Mouse (Mus musculus): ENCODE data around the gene 9130008F23Rik.
A peak's percentile ranks its signal among the peaks of the same experiment; 100 is the strongest.

Gene 9130008F23Rik

GRCm38 (mm10) chr17:40879924-40880691 lies at the start of gene 9130008F23Rik:
TSS of gene 9130008F23Rik (minus strand) at chr17:40880559.
- no peak for DNase-seq

DNA sequence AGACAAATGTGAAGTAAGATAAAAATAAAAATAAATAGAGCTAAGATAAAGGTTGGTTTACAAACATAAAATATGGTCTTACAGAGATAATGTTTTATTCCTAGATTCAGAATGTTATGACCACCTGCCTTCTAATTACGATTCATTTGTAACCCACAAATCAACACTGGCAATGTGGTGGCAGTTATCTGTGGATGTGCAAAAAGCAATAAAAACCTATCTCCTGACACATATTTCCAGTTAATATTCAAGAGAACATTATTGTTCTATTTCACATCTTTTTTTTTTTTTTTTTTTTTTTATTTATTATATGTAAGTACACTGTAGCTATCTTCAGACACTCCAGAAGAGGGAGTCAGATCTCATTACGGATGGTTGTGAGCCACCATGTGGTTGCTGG lies 35.1 kb upstream of the 9130008F23Rik start:
- DNase-seq, result no peak

GRCm38 (mm10) chr17:40914250-40914649 lies 33.9 kb upstream of the 9130008F23Rik start, which contains the start of gene Glyatl3:
TSS of gene Glyatl3 (minus strand) at chr17:40914350.
- no peak for DNase-seq

- DNase-seq, result peak; percentile 57
Measured at GRCm38 (mm10) chr17:40904721-40905154, 24.4 kb upstream of the 9130008F23Rik start.

DNA sequence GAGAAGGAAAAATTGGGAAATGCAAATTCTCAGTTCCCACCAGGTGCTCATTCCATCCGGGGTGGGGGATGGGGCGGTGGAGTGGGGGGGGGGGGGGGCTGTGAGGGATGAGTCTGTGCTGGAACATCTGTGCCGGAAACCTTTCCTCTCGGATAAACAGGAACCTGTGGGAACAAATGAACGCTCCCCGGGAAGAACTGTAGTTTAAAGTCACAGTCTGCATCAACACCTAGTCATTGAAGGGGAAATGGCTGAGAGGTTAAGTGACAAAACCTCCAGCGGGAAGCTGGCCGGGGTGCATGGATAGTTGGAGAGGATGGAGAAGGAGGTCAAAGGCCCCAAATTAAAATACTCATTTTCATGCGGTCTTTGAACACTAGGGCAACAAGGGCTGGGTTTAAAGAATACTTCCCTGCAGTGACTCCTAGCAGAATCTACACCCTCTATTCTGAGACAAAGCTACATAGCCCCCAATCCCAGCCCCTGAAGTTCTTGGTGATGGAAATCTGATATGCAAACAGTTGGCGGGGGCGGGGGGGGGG lies 23.8 kb upstream of the 9130008F23Rik start:
- peak; percentile 12 for DNase-seq

DNA sequence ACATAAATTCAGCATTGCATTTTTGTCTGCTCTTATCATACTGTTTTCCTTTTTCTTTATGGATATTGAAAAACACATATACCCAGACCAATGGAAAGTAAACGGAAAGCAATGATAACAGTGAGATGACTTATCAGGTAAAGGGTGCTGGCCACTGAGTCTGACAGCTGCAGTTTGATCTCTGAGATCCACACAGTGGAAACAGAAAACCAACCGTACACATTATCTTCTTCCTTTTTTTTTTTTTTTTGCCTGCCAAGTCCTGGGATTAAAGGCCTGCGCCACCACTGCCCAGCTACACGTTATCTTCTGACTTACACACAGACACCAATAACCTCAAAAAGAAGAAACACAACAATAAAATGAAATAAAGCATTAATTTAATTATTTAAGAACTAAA lies 23.0 kb upstream of the 9130008F23Rik start:
- no peak for DNase-seq

DNA sequence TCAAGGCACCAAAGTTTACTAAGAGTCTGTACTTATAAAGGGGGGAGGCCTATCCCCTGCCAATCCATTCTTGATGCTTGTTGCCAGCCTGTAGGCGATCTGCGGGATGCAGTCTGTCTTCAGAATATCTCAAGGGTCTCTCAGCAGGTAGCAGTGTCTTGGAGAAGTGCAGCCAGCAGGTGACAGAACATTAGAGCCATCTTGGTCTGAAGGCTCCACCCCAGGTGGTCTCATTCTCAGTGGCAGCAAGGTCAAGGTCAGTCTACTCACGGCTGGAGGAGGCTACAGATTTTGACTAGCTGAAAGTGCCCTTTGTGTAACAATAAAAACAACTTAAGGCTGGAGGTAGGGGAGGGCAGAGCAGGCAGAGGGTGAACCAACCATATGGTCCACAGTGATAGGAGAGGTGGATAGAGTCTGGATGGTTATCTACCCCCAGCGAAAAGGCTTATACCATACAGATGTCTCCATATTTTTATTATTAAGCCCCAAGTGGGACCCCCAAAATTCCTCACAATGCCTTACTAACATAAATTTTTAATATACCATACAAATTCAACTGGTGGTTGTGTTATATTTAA lies 19.5 kb upstream of the 9130008F23Rik start:
- no peak for DNase-seq

GRCm38 (mm10) chr17:40896863-40897262 lies 16.5 kb upstream of the 9130008F23Rik start:
- no peak for DNase-seq

DNA sequence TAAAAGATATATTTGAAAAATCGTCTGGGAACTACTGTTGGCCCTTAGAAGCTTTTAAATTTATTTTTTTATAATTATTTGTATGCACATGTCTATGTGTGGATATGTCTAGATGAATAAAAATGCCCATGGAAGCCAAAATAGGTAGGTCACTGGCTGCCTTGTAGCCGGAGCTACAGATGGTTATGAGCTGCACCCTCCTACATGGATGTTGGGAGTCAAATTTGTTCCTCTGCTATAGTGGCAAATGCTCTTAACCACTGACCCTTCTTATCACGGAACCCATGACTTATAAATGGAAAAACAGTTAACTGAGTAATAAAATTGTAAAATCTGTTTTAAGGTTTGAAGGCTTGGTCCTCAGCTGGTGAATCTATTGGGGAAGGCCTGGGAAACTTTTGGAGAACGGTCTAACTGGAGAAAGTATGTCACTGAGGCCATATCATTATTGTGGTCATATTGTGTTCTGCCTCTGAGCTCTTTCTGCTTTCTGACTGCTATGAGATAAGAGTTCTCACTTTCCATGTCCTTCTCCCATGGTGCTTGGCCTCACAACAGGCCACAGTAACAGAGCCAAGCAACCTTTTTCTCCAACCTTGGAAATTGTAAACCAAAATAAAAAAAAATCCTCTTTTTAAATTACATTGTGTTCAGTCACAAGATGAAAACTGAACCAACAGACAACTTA lies 7.6 kb upstream of the 9130008F23Rik start:
- no peak for DNase-seq

DNA sequence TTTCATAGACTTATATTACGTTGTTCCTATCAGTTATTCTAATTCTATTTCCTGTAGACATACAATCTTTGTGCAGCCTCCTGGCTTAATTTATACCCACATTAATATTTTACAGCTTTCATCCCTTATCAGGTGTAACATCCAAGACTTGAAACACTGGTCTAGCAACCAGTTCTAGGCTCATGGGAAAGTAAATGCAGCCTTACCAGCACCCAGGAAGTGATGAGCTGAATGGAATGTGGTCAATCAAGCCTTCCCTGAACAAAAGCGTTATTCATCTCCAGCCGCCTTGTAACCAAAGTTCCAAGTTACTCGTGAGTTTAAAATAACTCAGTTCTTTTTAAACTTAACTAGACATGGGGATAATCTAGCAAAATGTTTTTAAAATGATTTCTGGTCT lies 4.8 kb upstream of the 9130008F23Rik start:
- no peak for DNase-seq

GRCm38 (mm10) chr17:40882172-40882571 lies 1.8 kb upstream of the 9130008F23Rik start:
- no peak for DNase-seq

DNA sequence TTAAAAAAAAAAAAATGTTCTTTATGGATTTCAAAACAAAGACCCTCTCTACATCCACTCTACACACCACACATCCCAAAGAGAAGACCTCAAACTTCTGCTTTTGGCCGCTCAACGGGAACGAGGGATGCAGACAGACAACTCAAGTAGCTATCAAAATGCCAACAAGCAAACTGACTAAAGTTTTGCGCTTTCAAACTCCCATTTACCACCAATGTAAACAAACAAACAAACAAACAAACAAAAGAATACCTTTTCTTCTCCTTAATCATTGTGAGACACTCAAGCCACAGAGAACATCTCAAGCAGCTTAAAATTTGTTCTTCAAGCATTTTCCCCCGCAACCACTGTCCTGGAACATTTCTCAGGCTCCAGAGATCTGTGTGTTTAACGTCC lies 833 bp downstream of the 9130008F23Rik start:
- no peak for DNase-seq

DNA sequence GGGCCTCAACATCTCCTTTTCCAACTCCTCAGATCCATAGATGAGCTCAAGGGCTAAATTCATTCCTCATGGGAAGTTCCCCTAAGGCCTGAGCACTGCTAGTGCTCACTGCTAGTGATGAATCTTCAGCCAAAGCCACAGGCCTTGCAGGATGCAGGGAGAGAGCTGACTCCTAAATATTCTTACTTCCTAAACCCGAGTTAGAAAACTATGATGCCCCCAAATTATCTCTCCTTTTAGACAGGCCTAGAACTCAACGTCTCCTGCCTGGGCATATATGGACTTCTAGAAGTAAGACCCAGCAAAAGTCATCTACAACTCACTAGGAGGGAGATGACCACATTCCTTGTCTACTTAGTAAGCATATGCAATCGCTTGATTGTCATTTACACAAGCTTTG lies 2.6 kb downstream of the 9130008F23Rik start:
- DNase-seq, result no peak

DNA sequence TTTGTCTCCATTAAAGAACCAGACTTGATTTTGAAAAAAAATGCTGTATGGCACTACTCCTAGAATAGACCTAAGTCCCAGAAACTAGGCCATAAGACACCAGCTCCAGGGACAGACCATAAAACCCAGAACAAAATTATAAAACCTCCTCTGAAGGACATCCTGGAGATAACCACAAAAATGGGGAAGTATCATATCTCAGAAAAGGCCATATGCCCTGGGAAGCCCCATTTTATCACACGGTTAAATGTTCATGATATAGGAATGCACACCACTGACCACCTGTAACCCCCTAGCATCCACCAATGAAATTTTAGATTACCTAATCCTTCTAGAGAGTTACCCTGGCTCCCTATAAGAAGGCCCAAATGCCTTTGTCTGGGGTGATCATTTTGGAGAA lies 4.8 kb downstream of the 9130008F23Rik start:
- no peak for DNase-seq

DNA sequence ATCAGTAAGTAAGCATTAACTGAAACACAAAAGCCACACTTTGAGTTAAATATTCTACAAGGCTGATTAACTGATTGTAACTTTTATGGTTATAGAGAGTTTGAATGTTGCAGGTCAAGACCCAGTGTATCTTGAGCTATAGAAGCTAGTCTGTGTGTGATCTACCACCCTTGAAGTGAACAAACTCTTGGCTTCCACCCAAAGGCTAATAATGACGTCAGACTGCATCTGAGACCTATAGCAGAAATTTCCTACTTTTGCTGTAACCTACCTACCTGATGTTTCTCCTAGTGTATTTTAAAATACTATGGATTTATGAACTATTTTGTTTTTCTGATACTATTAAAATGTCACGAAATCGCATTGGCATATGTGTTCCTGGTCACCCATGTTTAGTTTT lies 5.7 kb downstream of the 9130008F23Rik start:
- DNase-seq, result no peak

DNA sequence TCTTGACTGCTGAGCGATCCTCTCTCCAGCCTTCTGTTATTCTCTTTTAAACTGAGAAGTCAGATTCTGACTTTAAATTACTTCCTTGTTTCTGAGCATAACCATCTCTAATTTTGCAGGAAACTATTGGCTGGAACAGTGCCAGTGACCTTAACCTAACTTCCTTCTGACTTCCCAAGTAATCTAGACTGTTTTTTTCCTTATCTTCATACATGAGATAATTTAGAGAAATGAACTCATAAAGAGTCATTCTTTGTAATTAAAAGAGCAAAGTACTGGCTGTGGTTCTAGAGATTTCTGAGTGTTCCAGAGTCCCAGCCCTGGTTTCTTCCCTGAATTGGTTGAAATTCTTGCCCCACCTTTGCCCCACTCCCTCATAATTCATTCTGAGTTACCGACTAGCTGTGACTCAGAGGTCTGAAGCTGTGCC lies 6.8 kb downstream of the 9130008F23Rik start:
- DNase-seq, result no peak

- no peak for DNase-seq
Measured at GRCm38 (mm10) chr17:40872626-40873025, 7.7 kb downstream of the 9130008F23Rik start.

- no peak for DNase-seq
Measured at GRCm38 (mm10) chr17:40868952-40869747, 11.2 kb downstream of the 9130008F23Rik start.

- DNase-seq, result no peak
Measured at GRCm38 (mm10) chr17:40855065-40855464, 25.3 kb downstream of the 9130008F23Rik start.

DNA sequence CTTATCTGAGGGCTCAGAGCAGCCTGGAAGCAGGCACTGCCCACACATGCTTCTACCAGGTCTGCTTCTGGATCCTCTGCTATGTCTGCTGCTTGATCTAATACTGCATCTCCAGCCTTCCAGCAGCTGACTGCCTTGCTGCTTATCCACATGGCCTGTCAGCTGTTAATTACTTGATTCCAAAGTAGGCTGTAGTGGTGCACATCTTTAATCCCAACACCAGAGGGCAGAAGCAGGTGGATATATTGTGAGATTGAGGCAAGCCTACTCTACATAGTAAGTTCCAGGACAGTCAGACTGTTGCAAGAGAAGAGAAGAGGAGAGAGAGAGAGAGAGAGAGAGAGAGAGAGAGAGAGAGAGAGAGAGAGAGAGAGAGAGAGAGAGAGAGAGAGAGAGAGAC lies 43.1 kb downstream of the 9130008F23Rik start:
- no peak for DNase-seq

- no peak for DNase-seq
Measured at GRCm38 (mm10) chr17:40831870-40832269, 48.5 kb downstream of the 9130008F23Rik start.

All from cerebellum, adult 9-11 months (tissue).